Mouse (Mus musculus) myocyte (in vitro differentiated cells): ENCODE data around the gene Slc22a23.

Experiments
- CEBPB ChIP-seq: IDR thresholded peaks from 2 replicates; pipeline ENCODE4 v1.6.1; 2011; ENCODE audit warnings: mild to moderate bottlenecking, moderate library complexity; ENCODE audit not compliant: poor library complexity, insufficient read depth, severe bottlenecking
- MAX ChIP-seq: IDR thresholded peaks from one replicate; pipeline ENCODE4 v1.6.1; 2011; ENCODE audit warnings: low read depth, mild to moderate bottlenecking, control low read depth
- MYOD1 ChIP-seq, 3 experiments: IDR thresholded peaks; one replicate each; pipeline ENCODE4 v1.6.1; 2011; ENCODE audit warnings: control low read depth in 2 of 3, low read depth in 2 of 3, mild to moderate bottlenecking in 2 of 3, moderate library complexity in 1 of 3; ENCODE audit not compliant: insufficient read length in 2 of 3, control insufficient read depth in 1 of 3
- POLR2A ChIP-seq: IDR thresholded peaks from one replicate; pipeline ENCODE4 v1.6.1; 2011; ENCODE audit warnings: low read depth, mild to moderate bottlenecking, control low read depth, moderate library complexity; ENCODE audit not compliant: insufficient read length
- POLR2AphosphoS2 ChIP-seq: IDR thresholded peaks from one replicate; pipeline ENCODE4 v1.6.1; 2011; ENCODE audit warnings: low read depth, control low read depth; ENCODE audit not compliant: insufficient read length
- REST ChIP-seq: IDR thresholded peaks from one replicate; pipeline ENCODE4 v1.6.1; 2011; ENCODE audit warnings: mild to moderate bottlenecking, control low read depth, moderate library complexity; ENCODE audit not compliant: insufficient read depth, insufficient read length
- TCF12 ChIP-seq: IDR thresholded peaks from one replicate; pipeline ENCODE4 v1.6.1; 2011; ENCODE audit warnings: mild to moderate bottlenecking, control low read depth; ENCODE audit not compliant: poor library complexity, insufficient read depth, severe bottlenecking

- TF ChIP-seq REST (no peak), CEBPB (no peak), POLR2A (no peak), TCF12 (no peak), MYOD1 (IDR thresholded peaks at IDR 0.05; ENCODE audit: control insufficient read depth in 1 of 3, insufficient read length in 2 of 3, low read depth in 2 of 3) (no peak), MAX (no peak), POLR2AphosphoS2 (no peak)
Observed at GRCm38 (mm10) chr13:34264508-34264907, 80.5 kb downstream of the Slc22a23 start.
